Mouse (Mus musculus) embryonic stem cell, embryonic (primary cell): ENCODE results near the gene Zfp51.

Experiments
- CTCF ChIA-PET, 4 experiments: fragments of 300-600 bp in 2 of 4; fragments of 350-600 bp in 2 of 4; sonication (Branson Sonifier 250); formaldehyde crosslinking; loops; one replicate each; lab custom pipeline; 2022; ENCODE audit warnings: inconsistent platforms in 2 of 4; lab: Charles Lee
- POLR2A ChIA-PET, 4 experiments: fragments of 300-600 bp in 2 of 4; fragments of 350-600 bp in 2 of 4; sonication (Branson Sonifier 250); formaldehyde crosslinking; loops; one replicate each; lab custom pipeline; 2022; ENCODE audit warnings: antibody characterized with exemption in 4 of 4, inconsistent platforms in 1 of 4; lab: Charles Lee

Gene Zfp51

DNA sequence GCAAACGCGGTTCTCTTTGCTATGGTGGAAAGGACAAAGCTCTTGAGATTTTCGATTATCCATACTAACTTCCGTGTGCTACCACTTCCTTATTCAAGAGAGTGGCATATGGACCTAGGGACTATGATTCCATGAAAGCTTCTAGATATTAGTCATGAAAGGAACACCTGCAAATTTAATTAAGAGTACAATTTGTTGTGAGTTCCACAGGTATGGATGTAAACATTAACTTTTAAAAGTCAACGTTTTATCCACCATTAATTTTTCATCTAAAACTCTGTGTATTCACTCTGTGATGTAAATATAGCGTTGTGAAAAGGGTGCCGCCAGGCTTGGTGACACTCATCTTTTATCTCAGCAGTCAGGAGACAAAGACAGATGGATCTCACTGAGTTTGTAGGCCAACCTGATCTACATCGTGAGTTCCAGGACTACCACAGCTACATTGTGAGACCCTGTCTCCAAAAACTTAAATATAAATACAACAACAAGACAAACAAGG is 39.4 kb downstream of the Zfp51 start:
- POLR2A ChIA-PET: interaction anchor here (0.6 to 2.1 kb wide), 20 partner anchors 9 to 592 kb away, joined by 3 to 15 read pairs (median 5); partner anchors contain the start of genes Zfp51 (in 3 of the 4), Zfp948 (in 2 of the 4), Zfp229 (in 1 of the 4) and Zfp54 (in 1 of the 4)
- CTCF ChIA-PET: interaction anchor here in 1 of 4 experiments (1.3 kb wide), 1 partner anchor 45 kb away, joined by 3 read pairs; no protein-coding TSS in a partner anchor

GRCm38 (mm10) chr17:21501365-21501764 is 51.2 kb downstream of the Zfp51 start:
- ChIA-PET CTCF (no interaction called here), POLR2A (no interaction called here)

GRCm38 (mm10) chr17:21504524-21504923 is 54.4 kb downstream of the Zfp51 start:
- POLR2A ChIA-PET: no interaction called here
- CTCF ChIA-PET: no interaction called here

DNA sequence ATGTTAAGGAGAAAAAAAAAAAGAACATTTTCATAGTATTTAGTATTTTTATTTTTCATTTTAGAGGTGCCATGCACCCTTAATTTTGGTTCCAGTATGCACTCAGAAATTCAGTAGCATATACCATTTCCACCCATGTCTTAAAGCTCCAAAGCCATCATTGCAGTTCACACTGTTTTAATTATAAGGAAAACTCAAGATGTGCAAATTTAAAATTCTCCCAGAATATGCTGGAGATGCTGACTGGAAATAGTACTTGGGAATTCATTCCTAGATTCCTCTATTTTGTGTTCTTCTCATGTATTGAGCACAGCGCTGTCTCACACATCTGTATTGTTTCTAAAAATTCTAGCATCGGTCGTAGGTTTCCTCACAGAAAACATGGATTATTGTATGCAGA is 56.1 kb downstream of the Zfp51 start:
- POLR2A ChIA-PET: interaction anchor here in 2 of 4 experiments (0.6 to 1.6 kb wide), 3 partner anchors 10 to 61 kb away, joined by 4 to 7 read pairs (median 6); no protein-coding TSS in a partner anchor
- CTCF ChIA-PET: interaction anchor here in 1 of 4 experiments (0.6 kb wide), 1 partner anchor 28 kb away, joined by 5 read pairs; no protein-coding TSS in a partner anchor

DNA sequence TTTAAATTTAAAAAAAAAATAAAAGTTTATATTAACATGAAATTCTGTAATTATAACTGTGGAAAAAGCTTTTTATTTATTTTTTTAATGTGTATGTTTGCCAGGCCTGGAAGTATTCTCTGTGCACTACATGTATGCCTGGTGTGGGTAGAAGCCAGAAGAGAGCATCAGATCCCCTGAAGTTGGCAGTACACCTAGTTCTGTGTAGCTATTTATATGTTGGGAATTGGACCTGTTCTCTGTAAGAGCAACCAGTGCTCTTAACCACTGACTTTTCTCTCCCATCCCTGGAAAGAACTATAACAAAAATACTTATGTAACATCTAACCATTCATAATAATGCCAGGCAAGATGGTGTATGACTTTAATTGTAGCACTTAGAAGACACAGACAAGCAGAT is 59.6 kb downstream of the Zfp51 start:
- ChIA-PET CTCF (no interaction called here), POLR2A (no interaction called here)
